Mouse (Mus musculus) T-helper 1 cell (primary cell): ENCODE data around the gene Metrnl.
"Not testable (repeated sequence)": the region's sequence is repeated elsewhere in the genome, so short reads cannot be mapped to it uniquely, and the experiment has no call there.

Source experiments
- in situ Hi-C: fragments of 300-600 bp; cut with MboI, MseI; formaldehyde crosslinking; loops from one replicate; pipeline ENCODE4 v1.15.1; 2025; ENCODE audit warnings: high pct_unique_total_duplicates

Gene Metrnl

DNA sequence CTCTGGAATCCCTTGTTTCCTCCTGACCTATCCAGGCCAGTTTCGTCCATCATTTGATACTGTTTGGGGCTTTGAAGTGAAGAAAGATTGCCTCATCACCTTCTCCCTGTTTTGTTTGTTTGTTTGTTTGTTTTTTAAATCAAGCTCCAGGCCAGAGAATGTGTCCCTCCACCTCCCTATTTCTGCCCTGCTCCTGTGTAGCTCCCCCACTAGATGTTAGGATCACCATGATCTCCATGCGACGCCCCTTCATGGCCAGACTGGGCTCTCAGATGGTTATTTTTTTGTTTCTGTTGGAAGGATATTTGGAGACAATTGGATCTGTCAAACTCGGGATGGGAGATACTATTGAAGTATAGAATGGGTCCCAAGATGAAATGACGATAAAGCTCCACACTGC lies at the start of gene Metrnl:
Gene Metrnl, plus strand, starts transcription at position 301 of the 400 bp plus-strand sequence.
- in situ Hi-C loops: no loop called here

GRCm38 (mm10) chr11:121651556-121651955 lies 49.8 kb upstream of the Metrnl start:
- in situ Hi-C loops: no loop called here

- in situ Hi-C loops: no loop called here
These were observed 49.4 kb upstream of the Metrnl start for GRCm38 (mm10) chr11:121651983-121652382.

DNA sequence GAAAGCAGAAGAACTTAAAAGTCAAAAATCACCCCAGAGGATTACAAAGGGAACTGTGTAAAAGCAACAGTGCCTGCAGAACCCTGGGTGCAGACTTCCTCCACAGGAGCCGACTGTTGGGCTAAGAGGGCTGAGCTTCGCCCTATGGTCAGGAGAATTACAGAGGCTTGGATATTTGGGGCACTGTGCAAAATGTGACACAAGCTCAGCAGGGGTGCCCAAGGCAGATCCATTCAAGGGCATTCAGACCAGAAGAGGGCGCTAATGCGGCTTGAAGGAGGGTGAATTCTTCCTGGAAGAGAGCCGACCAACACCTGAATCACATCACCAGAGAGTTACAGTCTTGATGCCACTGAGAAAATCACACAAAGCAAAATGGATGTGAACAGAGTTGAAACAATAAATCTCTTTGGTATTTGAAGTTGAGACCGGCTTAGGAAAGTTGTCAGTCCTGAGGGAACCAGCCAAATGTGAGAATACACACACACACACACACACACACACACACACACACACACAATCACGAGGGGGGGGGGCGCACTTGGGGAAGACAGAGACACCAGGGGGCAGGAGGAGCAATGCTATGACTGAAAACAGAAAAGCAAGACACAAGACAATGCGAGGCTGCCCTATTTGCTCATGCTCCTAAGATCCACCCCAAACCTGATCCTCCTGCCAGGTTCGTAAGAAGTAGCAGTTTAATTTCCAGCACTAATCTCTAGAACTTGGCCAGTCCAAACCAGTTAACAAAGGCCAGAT lies 48.6 kb upstream of the Metrnl start:
- in situ Hi-C loops: no loop called here

- in situ Hi-C loops: no loop called here
These were observed 47.7 kb upstream of the Metrnl start for GRCm38 (mm10) chr11:121653631-121654030.

- in situ Hi-C loops: no loop called here
These were observed 46.9 kb upstream of the Metrnl start for GRCm38 (mm10) chr11:121654406-121654945.

- in situ Hi-C loops: no loop called here
These were observed 46.1 kb upstream of the Metrnl start for GRCm38 (mm10) chr11:121655166-121655806.

- in situ Hi-C loops: no loop called here
These were observed 45.4 kb upstream of the Metrnl start for GRCm38 (mm10) chr11:121655807-121656511.

- in situ Hi-C loops: no loop called here
These were observed 43.2 kb upstream of the Metrnl start for GRCm38 (mm10) chr11:121658151-121658550.

- in situ Hi-C loops: not testable (repeated sequence)
These were observed 40.7 kb upstream of the Metrnl start for GRCm38 (mm10) chr11:121660604-121661003.

DNA sequence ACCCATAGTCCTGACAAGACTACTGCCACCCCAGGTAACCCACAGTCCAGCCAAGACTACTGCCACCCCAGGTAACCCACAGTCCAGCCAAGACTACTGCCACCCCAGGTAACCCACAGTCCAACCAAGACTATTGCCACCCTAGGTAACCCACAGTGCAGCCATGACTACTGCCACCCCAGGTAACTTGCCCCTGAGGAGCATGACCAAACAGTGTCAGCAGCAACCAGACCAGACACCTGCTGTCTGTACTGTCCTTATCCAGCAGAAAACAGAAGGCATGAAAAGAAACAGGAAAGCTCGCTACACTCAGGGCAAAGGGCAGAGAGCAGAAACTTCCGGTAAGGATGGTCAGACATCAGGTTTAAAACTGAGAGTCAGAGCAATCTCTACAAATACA lies 40.2 kb upstream of the Metrnl start:
- in situ Hi-C loops: no loop called here

DNA sequence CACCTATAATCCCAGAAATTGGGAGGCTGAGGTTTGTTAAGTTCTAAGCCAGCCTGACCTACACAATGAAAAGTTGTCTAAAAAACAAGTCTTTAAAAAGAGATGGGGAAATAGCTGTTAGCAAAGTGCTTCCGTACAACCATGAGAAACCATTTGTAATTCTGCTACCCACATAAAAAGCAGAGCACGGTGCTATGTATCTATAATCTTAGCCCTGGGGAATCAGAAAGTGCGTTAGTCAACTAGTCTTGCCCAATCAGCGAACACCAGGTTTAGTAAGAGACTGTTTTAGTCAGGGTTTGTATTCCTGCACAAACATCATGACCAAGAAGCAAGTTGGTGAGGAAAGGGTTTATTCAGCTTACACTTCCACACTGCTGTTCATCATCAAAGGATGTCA lies 33.8 kb upstream of the Metrnl start:
- in situ Hi-C loops: no loop called here

DNA sequence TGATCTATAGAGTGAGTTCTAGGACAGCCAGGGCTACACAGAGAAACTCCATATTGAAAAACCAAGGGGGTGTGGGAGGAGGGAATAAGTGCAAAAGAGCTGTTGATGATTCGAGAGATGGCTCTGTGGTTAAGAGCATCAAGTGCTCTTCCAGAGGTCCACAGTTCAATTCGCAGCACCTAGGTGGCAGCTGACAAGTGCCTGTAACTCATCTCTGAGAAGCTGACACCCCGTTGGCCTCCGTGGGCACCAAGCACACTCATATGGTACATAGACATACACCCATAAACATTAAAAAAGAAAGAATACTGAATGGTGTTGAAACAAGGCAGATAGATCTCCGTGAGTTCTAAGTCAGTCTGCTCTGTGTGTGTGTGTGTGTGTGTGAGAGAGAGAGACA lies 32.6 kb upstream of the Metrnl start:
- in situ Hi-C loops: no loop called here

- in situ Hi-C loops: no loop called here
These were observed 30.4 kb upstream of the Metrnl start for GRCm38 (mm10) chr11:121670926-121671325.

DNA sequence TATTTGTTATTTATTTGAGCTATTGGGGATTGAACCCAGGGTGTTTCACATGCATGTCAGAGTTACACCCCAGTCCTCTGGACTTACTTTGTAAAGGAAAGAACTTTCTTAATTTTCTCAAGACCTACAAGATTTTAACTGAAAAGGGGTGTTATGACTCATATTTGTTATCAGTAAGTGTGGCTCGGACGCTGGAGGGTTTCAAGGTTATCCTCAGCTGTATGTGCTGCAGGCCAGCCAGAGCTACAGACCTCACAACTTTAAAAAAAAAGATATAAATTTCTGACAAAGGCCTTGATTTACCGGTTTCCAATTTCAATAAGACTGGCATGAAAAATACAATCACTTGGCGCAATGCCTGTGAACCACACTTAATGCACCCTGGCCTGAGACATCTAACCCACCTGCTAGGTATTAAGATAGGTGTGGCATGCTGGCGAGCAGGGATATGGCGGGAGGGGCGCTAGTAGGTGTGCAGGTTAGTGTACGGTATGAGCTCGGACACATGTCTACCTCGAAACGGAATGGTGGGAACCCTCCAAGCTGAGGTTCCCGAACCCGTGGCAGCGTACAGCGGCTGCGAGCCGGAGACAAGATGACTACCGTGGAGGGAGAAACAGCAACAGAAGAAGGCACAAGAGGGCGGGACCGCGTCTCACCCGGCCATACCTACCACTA lies 28.9 kb upstream of the Metrnl start:
- in situ Hi-C loops: no loop called here

DNA sequence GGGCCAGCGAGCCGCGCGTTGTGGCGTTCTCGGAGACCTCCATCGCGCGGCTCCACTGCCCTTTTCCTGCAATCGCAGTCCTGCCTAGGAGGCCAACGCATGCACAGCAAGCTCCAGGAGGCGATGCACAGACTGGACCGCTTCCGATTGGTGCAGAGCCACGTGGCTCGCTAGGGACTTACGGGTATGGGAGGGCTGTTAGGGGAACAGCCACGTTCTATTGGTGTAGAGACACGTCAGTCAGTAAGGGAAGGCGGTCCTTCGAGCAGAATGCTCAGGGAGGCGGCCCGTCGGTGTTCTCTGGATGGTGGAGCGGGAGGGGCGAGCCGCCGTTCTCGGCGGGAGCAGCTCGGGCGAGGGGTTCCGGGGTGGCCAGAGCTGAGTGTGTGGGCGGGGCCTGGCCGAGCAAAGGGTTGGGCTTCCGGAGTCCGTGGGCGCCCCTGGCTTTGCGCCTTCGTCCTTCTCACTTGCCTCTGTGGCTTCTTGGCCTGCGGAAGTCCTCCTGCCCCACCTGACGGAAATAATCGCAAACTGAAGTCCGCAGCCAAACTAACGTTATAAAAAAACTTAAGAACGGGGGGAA lies 28.3 kb upstream of the Metrnl start, which contains the start of gene B3gntl1:
Gene B3gntl1, minus strand, starts transcription at position 164 of the 583 bp plus-strand sequence.
- in situ Hi-C loops: no loop called here

- in situ Hi-C loops: no loop called here
These were observed 27.7 kb upstream of the Metrnl start for GRCm38 (mm10) chr11:121673629-121674028.

- in situ Hi-C loops: no loop called here
These were observed 24.5 kb upstream of the Metrnl start for GRCm38 (mm10) chr11:121676836-121677235.

- in situ Hi-C loops: no loop called here
These were observed 21.8 kb upstream of the Metrnl start for GRCm38 (mm10) chr11:121679581-121679980.

DNA sequence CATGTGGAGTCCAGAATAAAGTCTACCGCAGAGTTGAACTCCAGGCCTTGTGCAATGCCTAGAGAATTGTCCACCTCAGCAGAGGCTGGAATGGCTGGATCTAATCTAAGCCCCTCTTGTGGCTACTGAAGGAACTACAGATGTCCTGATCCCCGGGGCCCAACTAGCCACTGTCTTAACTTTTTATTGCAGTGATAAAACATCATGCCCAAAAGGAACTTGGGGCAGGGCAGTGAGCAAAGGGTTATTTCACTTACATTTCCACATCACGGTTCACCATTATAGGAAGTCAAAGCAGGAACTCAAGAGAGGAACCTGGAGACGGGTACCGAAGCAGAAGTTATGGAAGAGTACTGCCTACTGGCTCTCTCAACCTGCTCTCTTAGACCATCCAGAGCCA lies 20.6 kb upstream of the Metrnl start:
- in situ Hi-C loops: no loop called here

GRCm38 (mm10) chr11:121683243-121683642 lies 18.1 kb upstream of the Metrnl start:
- in situ Hi-C loops: no loop called here
